In genomic region chr13:34253736-34254135, GRCm38 (mm10) we compare ENCODE assay signal across 21 mouse cellular contexts.
A peak's percentile ranks its signal among the peaks of the same experiment; 100 is the strongest.
DNase-seq lines count a peak whose midpoint lies in the region; ATAC-seq and TF ChIP-seq lines count a peak whose summit lies in the region.
"Had no signal": no experiment of that assay in that cellular context is flagged by ENCODE, and none has a peak within 500 bp of the region (broad histone marks: within the 10 kb centered on the region; RNA-seq: fewer than 3 reads in every experiment).

No protein-coding gene starts in this region.

- in situ Hi-C loops in CH12.LX (cut with MboI; ENCODE audit: low pct_ligation_motif_present, low pct_unique_long_range_greater_than_20kb, low sequenced_read_pairs) = no loop called here

- H3K4me2 ChIP-seq in hindbrain, embryonic 13.5 days = no peak overlapping the region
- no peak overlapping the region for H3K4me2 ChIP-seq in CH12.LX (ENCODE audit: insufficient read depth, low read depth, poor library complexity, severe bottlenecking)
- peak overlapping the region; percentile 40 for H3K4me2 ChIP-seq in liver, embryonic 14.5 days (ENCODE audit: low read depth)
- no peak overlapping the region for H3K4me2 ChIP-seq in heart, embryonic 11.5 days
- H3K4me2 ChIP-seq: embryonic facial prominence, embryonic 15.5 days; limb, embryonic 15.5 days; midbrain, embryonic 13.5 days had no signal

- no peak for ATAC-seq in hindbrain, embryonic 13.5 days (ENCODE audit: low FRiP score)
- ATAC-seq in liver, embryonic 14.5 days (ENCODE audit: insufficient read depth) = peak; percentile 77
- no peak for ATAC-seq in heart, embryonic 11.5 days (replicated peaks; ENCODE audit: insufficient number of reproducible peaks, low FRiP score, low TSS enrichment)
- ATAC-seq: inflammation-experienced regulatory T-cells, adult 6 months; midbrain, embryonic 13.5 days had no signal

- no peaks in the 10 kb centered on the region for H3K79me2 ChIP-seq in CH12.LX (replicated peaks; ENCODE audit: control insufficient read depth, extremely low read depth, insufficient read depth, poor library complexity, severe bottlenecking)

- H3K36me3 ChIP-seq in hindbrain, embryonic 10.5 days = 0 out of 2 replicates have a peak, but pooled peaks cover 18% of the 10 kb centered on the region
- peaks cover 4% of the 10 kb centered on the region; the same call in 1 of the 2 replicates for H3K36me3 ChIP-seq in hindbrain, embryonic 13.5 days
- no peaks in the 10 kb centered on the region for H3K36me3 ChIP-seq in CH12.LX (replicated peaks in 1 of 2; ENCODE audit: control insufficient read depth in 1 of 2, insufficient read depth in 1 of 2, low read length in 1 of 2)
- peaks cover 17% of the 10 kb centered on the region for H3K36me3 ChIP-seq in liver, embryonic 14.5 days (replicated peaks; ENCODE audit: control insufficient read depth, insufficient read depth, low read depth)
- no peaks in the 10 kb centered on the region for H3K36me3 ChIP-seq in heart, embryonic 11.5 days (ENCODE audit: control insufficient read depth, insufficient read depth, low read length)
- H3K36me3 ChIP-seq: embryonic facial prominence, embryonic 15.5 days; limb, embryonic 15.5 days; midbrain, embryonic 13.5 days had no signal

- no peak for TF ChIP-seq CTCF in CH12.LX (conservative IDR thresholded peaks at IDR 0.05 in 1 of 2, IDR thresholded peaks at IDR 0.05 in 1 of 2; ENCODE audit: low read depth in 2 of 2, low read length in 2 of 2)
- no peak for TF ChIP-seq CTCF in liver, embryonic 14.5 days (IDR thresholded peaks at IDR 0.05; ENCODE audit: low read depth)

- H3K27ac ChIP-seq in hindbrain, embryonic 10.5 days = peak overlapping the region; percentile 64
- no peak overlapping the region for H3K27ac ChIP-seq in hindbrain, embryonic 13.5 days
- no peak overlapping the region for H3K27ac ChIP-seq in CH12.LX (ENCODE audit: insufficient read depth, low read depth)
- H3K27ac ChIP-seq in liver, embryonic 14.5 days = peak overlapping the region; percentile 48
- no peak overlapping the region for H3K27ac ChIP-seq in heart, embryonic 11.5 days (ENCODE audit: low read depth, low read length)
- H3K27ac ChIP-seq: embryonic facial prominence, embryonic 15.5 days; limb, embryonic 15.5 days; midbrain, embryonic 13.5 days had no signal

- DNase-seq in hindbrain, embryonic 10.5 days (ENCODE audit: low spot score) = no peak
- peak; percentile 9 for DNase-seq in CH12.LX (ENCODE audit: extremely low read depth)
- DNase-seq in c-Kit-positive CD71-positive TER-119-negative erythroid progenitor cells, embryonic 14.5 days (ENCODE audit: low read depth) = peak; percentile 36
- DNase-seq in liver, embryonic 14.5 days (ENCODE audit: low read depth in 3 of 3, low spot score in 3 of 3) = peak in 1 of 3 experiments; percentile 47
- DNase-seq in urinary bladder, postnatal 4 days (ENCODE audit: low spot score in 2 of 2) = no peak
- DNase-seq in adrenal gland, postnatal 4 days (ENCODE audit: low spot score in 2 of 2) = no peak
- DNase-seq: adrenal gland, adult 2 months; cerebellum, adult 11 months; cerebellum, postnatal 14 days; embryo, embryonic 11 days; gastrocnemius, postnatal 10 days; heart, adult 18-20 months; kidney, postnatal 4 days; lung, postnatal 36 days; thymus, postnatal 25 days had no signal

- dilution Hi-C loops in CH12.LX (cut with MboI; ENCODE audit: extremely low pct_ligation_motif_present, extremely low pct_unique_long_range_greater_than_20kb, low sequenced_read_pairs) = no loop called here

- H3K4me3 ChIP-seq in hindbrain, embryonic 10.5 days = no peak overlapping the region
- H3K4me3 ChIP-seq in hindbrain, embryonic 13.5 days = no peak overlapping the region
- no peak overlapping the region for H3K4me3 ChIP-seq in CH12.LX (replicated peaks in 1 of 3; ENCODE audit: low read depth in 2 of 3, low read length in 2 of 3, poor library complexity in 1 of 3)
- no peak overlapping the region for H3K4me3 ChIP-seq in liver, embryonic 14.5 days (ENCODE audit: insufficient read depth in 1 of 2, low read depth in 2 of 2, low read length in 2 of 2)
- no peak overlapping the region for H3K4me3 ChIP-seq in heart, embryonic 11.5 days (ENCODE audit: low read depth, low read length)
- H3K4me3 ChIP-seq: embryonic facial prominence, embryonic 15.5 days; limb, embryonic 15.5 days; midbrain, embryonic 13.5 days had no signal

- H3K9ac ChIP-seq in hindbrain, embryonic 13.5 days = no peak overlapping the region
- no peak overlapping the region for H3K9ac ChIP-seq in CH12.LX (ENCODE audit: insufficient read depth, low read depth)
- H3K9ac ChIP-seq in liver, embryonic 14.5 days (replicated peaks) = peak overlapping the region; percentile 40
- H3K9ac ChIP-seq in heart, embryonic 11.5 days (ENCODE audit: low read depth, low read length) = no peak overlapping the region
- H3K9ac ChIP-seq: embryonic facial prominence, embryonic 15.5 days; limb, embryonic 15.5 days; midbrain, embryonic 13.5 days had no signal

- no peaks in the 10 kb centered on the region for H3K27me3 ChIP-seq in hindbrain, embryonic 10.5 days (ENCODE audit: insufficient read depth, poor library complexity, severe bottlenecking)
- no peaks in the 10 kb centered on the region for H3K27me3 ChIP-seq in hindbrain, embryonic 13.5 days
- H3K27me3 ChIP-seq in CH12.LX (replicated peaks) = no peaks in the 10 kb centered on the region
- no peaks in the 10 kb centered on the region for H3K27me3 ChIP-seq in liver, embryonic 14.5 days (ENCODE audit: control insufficient read depth, insufficient read depth, low read length)
- no peaks in the 10 kb centered on the region for H3K27me3 ChIP-seq in heart, embryonic 11.5 days (ENCODE audit: control insufficient read depth, insufficient read depth, low read length)
- H3K27me3 ChIP-seq: embryonic facial prominence, embryonic 15.5 days; limb, embryonic 15.5 days; midbrain, embryonic 13.5 days had no signal

- TF ChIP-seq POLR2A in CH12.LX (IDR thresholded peaks at IDR 0.05; ENCODE audit: low read depth, low read length) = no peak

- TF ChIP-seq RAD21 in CH12.LX (IDR thresholded peaks at IDR 0.05; ENCODE audit: low read depth, low read length) = no peak

- WGBS in hindbrain, embryonic 10.5 days = 89% methylated on average over 3 of the region's 3 CpGs
- 73% methylated on average over 3 of the region's 3 CpGs for WGBS in hindbrain, embryonic 13.5 days
- WGBS in liver, embryonic 14.5 days (ENCODE audit: insufficient replicate concordance) = 25% methylated on average over 3 of the region's 3 CpGs
- WGBS in heart, embryonic 11.5 days (ENCODE audit: insufficient replicate concordance) = 67% methylated on average over 3 of the region's 3 CpGs

- peaks cover 54% of the 10 kb centered on the region for H3K4me1 ChIP-seq in hindbrain, embryonic 10.5 days (replicated peaks)
- peaks cover 33% of the 10 kb centered on the region for H3K4me1 ChIP-seq in hindbrain, embryonic 13.5 days (replicated peaks)
- peaks cover 13 to 44% of the 10 kb centered on the region in 2 experiments for H3K4me1 ChIP-seq in CH12.LX (ENCODE audit: control insufficient read depth in 1 of 2, insufficient read depth in 2 of 2)
- H3K4me1 ChIP-seq in liver, embryonic 14.5 days (replicated peaks; ENCODE audit: control insufficient read depth in 2 of 2, insufficient read depth in 2 of 2, low read length in 1 of 2) = peaks cover 23 to 42% of the 10 kb centered on the region in 2 experiments
- peaks cover 23% of the 10 kb centered on the region for H3K4me1 ChIP-seq in heart, embryonic 11.5 days (ENCODE audit: control insufficient read depth, insufficient read depth, low read length)

- TF ChIP-seq EP300 in CH12.LX (IDR thresholded peaks at IDR 0.05; ENCODE audit: low read length) = no peak
- TF ChIP-seq EP300 in liver, embryonic 14.5 days (IDR thresholded peaks at IDR 0.05; ENCODE audit: low read depth) = no peak

- H3K9me3 ChIP-seq in hindbrain, embryonic 10.5 days = no peaks in the 10 kb centered on the region
- H3K9me3 ChIP-seq in hindbrain, embryonic 13.5 days = no peaks in the 10 kb centered on the region
- H3K9me3 ChIP-seq in CH12.LX (replicated peaks; ENCODE audit: low read length) = no peaks in the 10 kb centered on the region
- H3K9me3 ChIP-seq in liver, embryonic 14.5 days (ENCODE audit: control insufficient read depth, low read length) = no peaks in the 10 kb centered on the region
- no peaks in the 10 kb centered on the region for H3K9me3 ChIP-seq in heart, embryonic 11.5 days (replicated peaks; ENCODE audit: control insufficient read depth, low read length)
- H3K9me3 ChIP-seq: embryonic facial prominence, embryonic 15.5 days; limb, embryonic 15.5 days; midbrain, embryonic 13.5 days had no signal

TF ChIP-seq in CH12.LX, 34 proteins besides CTCF, POLR2A, EP300 and RAD21:
- TF ChIP-seq HCFC1 (IDR thresholded peaks at IDR 0.05; ENCODE audit: low read depth, low read length) (no peak), TCF12 (IDR thresholded peaks at IDR 0.05; ENCODE audit: low read depth, low read length) (no peak), MAX (IDR thresholded peaks at IDR 0.05; ENCODE audit: low read length) (no peak), PAX5 (IDR thresholded peaks at IDR 0.05; ENCODE audit: low read length) (no peak), ETS1 (conservative IDR thresholded peaks at IDR 0.05; ENCODE audit: low read depth, low read length) (no peak), E2F4 (IDR thresholded peaks at IDR 0.05; ENCODE audit: insufficient replicate concordance, low read depth, low read length) (no peak), NRF1 (IDR thresholded peaks at IDR 0.05; ENCODE audit: low read depth, low read length) (no peak), USF2 (conservative IDR thresholded peaks at IDR 0.05; ENCODE audit: low read depth, low read length) (no peak), TBP (conservative IDR thresholded peaks at IDR 0.05; ENCODE audit: low read depth, low read length) (no peak), MAZ (IDR thresholded peaks at IDR 0.05; ENCODE audit: low read depth, low read length) (no peak), BHLHE40 (IDR thresholded peaks at IDR 0.05; ENCODE audit: low read depth, low read length) (no peak)
TF ChIP-seq in CH12.LX: peak in this region for 0.

Comparison
In these comparisons a context has a peak if more than half of its experiments do, and no peak if none do; other contexts are left out.
1. H3K27ac ChIP-seq: peak in hindbrain, embryonic 10.5 days (single experiment) and liver, embryonic 14.5 days (single experiment); none in hindbrain, embryonic 13.5 days (single experiment), CH12.LX (single experiment) and heart, embryonic 11.5 days (single experiment).
2. DNase-seq: peak in CH12.LX (single experiment) and c-Kit-positive CD71-positive TER-119-negative erythroid progenitor cells, embryonic 14.5 days (single experiment); none in hindbrain, embryonic 10.5 days (single experiment), urinary bladder, postnatal 4 days (0 of 2) and adrenal gland, postnatal 4 days (0 of 2).